Mouse (Mus musculus) layer of hippocampus, adult 11-12 months (tissue): ENCODE results near the gene Mrpl42.
"Not testable (repeated sequence)": the region's sequence is repeated elsewhere in the genome, so short reads cannot be mapped to it uniquely, and the experiment has no call there.

Experiments used
- DNase-seq: peaks from one replicate; pipeline ENCODE4 v3.0.0; 2022; ENCODE audit warnings: low spot score

Mrpl42 gene

DNA sequence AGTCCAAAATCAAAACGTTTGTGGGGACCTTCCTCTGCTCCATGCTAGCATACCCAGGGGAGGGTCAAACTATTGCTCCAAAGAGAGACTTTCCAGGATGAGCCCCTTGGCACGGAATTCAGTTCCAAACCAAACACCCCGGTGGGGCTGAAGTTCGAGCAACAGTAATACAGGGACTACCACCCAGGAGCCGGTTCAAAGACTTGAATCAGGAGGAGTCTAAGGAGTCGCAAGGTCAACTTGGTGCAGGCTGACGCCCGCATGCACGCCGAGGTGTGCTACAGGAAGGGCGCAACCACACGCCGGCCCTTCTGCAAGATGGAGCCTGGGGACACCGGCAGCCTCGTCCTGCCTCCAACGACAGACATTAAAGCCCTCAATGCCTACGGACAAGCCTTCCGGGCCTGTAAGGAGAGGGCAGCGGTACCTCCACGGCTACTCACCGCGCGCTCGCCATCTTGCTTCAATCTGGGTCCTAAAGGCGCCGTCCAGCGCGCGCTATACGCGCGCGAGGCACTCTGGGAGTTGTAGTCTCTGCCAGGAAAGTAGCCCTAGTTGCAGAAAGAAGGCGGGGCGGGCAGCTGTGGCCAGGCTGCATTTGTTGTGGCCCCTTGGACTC is at the start of gene Mrpl42:
Mrpl42 (minus strand) TSS at position 478 of the 619 bp plus-strand sequence.
- peak; percentile 89 for DNase-seq

DNA sequence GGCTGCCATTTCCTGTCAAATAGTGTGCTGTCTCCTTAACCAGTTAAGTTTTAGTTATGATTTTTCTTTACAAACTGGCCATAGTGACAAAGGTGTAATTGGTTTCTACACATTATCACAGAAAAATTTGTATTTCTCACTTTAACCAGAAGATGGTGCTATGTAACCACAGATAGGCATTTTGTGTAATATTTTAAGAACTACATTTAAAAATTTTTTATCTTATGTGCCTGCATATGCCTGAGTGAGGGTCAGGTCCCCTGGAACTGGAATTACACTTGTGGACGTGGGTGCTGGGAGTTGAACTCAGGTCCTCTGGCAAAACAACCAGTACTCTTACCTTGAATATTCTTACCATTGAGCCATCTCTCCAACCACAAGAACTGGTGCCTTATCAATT is 48.8 kb upstream of the Mrpl42 start:
- DNase-seq: no peak

DNA sequence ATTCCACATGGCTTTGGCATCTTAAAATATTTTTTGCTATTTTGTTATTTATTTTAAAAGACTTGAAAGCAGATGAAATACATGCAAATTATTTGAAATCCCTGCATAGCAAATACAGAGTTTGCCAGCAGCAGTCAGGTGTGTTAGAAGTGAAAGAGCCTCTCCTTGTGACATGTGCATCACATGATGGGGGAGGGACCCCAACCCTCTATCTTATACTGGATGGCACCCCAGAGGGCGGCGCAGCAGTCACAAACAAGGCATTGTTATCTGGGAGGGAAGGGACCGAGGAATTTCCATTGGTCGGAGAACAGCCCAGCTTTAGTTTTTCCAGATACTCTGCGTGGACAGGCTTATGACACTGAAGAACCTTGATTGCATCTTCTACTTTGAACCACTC is 47.3 kb upstream of the Mrpl42 start:
- DNase-seq: not testable (repeated sequence)

DNA sequence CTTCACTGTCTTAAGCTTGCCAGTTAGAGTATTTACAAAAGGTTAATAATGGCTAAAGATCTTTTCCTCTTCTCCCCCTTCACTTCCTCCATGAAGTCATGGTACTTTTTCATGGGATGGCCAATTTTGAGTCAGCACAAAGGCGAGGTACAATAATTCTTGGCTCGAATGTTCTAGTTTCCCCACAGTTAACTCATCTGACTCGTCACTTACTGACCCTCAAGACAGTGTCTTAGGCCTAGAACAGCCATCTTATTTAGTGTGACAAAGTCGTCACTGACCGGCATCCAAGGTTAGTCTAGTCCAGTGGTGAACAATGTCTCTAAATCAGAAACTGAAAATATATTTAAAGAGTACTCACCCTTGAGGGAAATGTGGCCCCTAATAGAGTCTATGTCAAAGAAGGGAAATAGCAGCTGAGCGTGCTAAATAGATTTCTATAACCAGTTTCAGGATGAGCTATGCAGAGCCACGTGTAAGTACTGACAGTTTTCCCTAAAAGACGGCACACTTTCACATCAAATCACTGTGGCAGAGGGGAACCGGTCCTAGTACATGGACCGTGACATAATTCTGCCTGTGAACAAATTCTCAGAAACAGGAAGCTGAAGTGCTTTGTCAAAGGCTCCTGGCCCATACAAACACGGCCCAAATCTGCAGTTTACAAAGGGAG is 46.5 kb upstream of the Mrpl42 start:
- no peak for DNase-seq

DNA sequence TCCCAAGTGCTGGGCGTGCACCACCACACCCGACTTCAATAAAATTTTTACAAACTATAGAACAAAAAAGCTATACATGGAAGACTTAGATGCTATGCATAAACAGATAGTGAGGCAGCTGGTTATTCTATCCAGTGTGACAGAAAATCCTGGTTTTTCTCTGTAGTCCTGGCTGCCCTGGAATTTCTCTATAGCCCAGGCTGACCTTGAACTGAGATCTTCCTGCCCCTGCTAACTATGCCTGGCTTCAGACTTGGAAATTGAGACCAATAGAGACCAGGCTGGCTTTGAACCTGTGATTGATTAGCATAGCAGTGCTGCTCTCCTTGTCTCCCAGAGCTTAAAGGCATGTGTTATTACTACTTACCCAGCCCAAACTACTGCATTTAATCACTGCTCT is 44.4 kb upstream of the Mrpl42 start:
- no peak for DNase-seq

DNA sequence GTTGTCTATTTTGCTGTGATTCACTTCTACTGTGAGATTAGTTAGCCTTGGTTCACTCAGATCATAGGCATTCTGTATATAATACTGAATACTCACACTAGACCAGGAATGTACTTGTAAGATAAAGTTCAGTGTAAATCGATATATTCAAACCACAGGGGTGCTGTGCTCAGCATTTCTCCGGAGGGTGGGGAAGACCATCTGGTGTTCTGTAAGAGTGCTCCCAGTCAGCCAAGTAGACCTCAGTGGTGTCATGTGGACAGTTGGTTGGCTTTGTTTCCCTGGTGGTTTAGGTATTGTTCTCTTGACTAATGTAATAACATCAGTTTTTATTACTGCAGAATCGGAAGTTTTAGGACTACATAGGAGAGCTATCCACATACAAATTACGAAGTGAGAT is 43.3 kb upstream of the Mrpl42 start:
- DNase-seq: no peak

DNA sequence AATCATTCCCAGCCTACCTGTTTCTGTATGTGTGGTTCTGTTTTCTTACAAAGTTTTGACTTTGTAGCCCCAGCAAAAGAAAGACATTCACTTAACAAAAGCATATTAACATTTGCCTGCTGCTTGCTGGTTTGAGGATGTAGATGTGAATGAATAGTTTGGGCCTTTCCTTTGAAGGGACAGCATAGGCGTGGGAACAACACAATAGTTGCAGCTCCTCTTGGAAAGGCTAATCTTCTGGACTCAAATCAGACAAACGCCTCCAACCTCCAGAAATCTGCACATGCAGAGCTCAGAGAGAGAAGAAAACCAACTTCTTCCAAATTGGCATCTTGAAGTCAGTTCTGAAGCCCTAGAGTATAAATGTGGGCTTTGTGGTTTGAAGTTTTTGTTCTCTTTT is 42.9 kb upstream of the Mrpl42 start:
- no peak for DNase-seq

DNA sequence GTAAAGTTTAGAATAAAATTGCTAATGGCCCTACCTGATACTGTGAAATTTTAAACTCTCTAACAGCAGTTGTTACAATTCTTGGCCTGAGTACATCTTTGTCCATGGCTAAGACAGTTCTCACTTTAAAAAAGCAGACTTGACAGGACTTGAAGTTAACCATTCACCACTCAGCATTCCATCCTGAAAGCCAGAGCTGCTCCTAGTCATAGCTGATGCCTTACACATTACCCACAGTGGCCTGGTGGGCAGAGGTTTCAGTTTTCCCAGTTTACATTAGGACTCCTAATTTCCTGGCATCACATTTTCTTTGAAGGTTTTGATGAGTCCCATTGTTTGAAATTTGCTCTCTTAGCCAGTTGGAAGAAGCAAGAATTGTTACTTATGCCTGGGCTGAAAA is 42.3 kb upstream of the Mrpl42 start:
- no peak for DNase-seq

DNA sequence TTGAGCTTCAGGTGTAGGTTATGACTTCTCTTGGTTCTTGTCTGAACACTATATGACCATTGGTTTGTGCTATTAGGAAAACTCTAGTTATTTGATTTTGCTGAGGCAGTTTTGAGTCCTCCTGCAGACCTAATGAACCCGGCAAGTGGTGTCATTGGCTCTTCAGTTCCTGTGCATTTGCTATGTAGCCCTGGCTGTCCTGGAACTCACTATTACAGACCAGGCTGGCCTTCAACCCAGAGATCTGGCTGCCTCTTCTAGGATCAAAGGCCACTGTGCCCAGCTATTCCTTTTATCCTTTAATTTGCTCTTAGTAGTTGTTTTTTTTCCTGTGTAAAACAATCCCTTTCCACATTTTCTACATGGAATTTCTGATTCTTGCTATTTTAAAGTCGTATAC is 41.6 kb upstream of the Mrpl42 start:
- DNase-seq: no peak

DNA sequence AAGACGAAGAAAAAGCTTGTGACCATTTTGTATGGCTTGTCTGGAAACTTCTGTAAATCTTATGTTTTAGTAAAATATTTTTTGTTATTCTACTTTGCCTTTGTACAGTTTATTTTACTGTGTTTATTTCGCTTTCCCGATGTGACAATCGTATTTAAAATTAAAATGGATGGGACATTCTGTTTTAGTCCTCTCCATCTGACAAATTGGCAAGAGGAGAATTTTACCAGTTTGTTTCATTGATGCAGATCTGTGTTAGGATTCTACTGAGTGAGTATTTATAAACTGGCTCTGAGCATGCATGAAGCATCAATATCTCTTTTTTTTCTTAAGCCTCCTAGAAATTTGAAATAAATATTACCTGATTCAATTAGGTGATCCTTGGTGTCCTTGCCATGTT is 41.2 kb upstream of the Mrpl42 start:
- DNase-seq: no peak

DNA sequence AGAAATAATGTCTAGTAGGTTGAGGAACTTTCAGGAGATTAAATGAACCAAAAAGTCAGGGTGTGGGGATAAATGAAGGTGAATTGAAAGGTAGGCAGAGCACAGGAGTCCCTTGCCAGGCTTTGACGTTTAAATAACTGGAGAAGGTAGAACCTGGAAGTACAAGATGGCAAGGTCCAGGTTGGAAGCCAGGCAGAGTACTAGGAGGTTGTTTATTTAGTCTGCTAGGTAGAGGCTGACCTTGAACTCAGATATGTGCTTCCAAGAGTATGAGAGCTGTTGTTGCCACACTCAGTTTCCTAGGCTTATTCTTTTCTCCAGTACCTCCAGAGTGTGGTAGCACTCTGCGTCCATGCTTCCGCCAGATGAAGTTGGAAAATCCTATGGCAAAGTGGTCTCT is 38.1 kb upstream of the Mrpl42 start:
- no peak for DNase-seq

DNA sequence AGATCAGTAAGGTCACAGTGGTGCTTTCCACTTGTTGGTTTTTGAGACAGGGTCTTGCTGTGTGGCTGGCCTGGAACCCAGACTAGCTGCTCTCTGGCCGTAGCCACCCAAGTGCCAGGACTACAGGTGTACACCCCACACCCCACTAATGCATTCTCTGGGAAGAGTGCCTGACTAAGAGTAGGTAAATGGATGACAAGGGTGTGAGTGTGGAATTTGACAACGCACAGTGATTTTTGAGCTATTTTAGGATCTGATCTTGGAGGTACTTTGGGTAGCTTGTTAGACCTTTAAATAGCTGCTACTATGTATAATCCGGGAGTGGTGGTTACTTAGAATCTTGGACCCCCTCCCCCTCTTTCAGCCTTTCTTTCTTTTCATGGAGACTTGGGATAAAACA is 37.5 kb upstream of the Mrpl42 start:
- no peak for DNase-seq

DNA sequence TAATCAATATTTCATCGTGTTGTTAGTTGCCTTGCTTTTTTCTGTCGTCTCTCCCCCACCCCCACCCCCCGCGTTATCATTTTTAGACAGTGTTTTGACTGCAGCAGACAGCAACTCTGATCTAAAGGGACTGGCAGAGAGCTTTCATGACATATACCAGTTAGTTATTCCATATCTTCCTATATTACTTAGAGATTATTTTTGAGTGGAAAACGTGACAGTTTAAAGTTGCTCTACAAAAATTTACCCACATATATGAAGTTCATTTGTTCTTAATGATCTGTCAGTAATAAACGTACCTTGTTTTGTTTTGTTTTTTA is 34.4 kb upstream of the Mrpl42 start:
- DNase-seq: no peak

DNA sequence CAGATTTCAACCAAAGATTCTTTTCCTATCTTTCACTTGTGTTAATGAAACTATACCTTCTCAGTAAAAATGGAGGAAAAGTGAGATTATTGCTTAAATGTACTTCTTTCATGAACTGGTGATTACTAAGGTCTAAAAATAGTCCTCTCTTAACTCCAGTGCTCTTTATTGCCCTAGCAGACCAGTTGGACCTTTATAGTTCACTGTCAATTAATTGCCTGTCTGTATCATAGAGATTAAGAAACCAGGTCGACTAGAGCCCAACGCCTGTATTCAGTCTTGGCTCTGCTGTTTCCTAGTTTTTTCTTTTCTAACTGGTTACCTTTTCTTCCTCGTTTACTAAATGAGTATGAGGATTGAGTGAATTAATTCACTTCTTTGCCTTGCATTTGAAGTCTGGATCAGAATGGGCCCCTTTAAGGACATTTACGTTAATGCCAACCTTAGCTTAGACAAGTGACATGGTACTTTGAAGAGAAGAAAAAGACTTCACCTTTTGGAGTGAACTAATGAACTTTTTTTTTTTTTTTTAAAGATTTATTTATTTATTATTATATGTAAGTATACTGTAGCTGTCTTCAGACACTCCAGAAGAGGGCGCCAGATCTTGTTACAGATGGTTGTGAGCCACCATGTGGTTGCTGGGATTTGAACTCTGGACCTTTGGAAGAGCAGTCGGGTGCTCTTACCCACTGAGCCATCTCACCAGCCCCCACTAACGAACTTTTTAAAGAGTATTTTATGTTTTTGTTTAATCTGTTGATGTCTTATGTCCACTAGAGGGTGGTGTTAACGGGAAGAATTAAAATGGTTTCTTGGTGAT is 33.9 kb upstream of the Mrpl42 start:
- DNase-seq: no peak

DNA sequence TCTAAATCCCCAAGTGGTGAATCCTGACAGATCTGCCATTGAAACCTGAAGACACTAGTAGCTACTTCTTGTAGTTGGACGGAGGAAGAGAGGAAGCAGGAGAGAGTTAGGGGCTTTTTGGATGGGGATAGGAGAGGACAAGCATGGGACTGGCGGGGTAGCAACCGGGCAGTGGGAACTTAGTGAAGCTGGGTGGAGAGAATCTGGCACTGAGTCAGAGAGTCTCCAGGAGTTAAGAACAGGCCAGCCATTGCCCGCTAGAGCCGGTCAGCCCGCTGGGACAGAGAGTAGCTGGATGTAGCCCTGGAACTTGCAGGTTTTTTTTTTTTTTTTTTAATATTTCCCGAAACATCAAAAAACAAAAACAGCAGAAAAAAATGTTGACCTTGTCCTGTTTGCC is 31.6 kb upstream of the Mrpl42 start:
- DNase-seq: no peak

DNA sequence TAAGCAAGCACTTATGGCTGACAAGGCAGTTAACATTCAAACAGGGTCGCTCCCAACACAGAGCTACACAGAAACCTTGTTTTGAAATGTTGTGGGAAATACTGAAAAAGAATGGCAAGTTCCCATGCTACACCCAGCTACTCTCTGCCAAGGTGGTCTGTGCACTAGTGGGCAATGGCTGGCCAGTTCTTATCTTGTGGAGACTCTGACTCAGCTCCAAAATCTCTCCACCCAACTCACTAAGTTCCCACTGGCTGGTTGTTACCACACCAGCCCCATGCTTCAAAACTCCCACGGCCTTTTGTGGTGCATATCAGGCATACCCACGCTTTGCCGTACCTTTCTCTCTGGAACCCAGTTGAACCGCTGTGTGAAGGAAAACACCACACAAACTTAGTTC is 31.2 kb upstream of the Mrpl42 start:
- no peak for DNase-seq

DNA sequence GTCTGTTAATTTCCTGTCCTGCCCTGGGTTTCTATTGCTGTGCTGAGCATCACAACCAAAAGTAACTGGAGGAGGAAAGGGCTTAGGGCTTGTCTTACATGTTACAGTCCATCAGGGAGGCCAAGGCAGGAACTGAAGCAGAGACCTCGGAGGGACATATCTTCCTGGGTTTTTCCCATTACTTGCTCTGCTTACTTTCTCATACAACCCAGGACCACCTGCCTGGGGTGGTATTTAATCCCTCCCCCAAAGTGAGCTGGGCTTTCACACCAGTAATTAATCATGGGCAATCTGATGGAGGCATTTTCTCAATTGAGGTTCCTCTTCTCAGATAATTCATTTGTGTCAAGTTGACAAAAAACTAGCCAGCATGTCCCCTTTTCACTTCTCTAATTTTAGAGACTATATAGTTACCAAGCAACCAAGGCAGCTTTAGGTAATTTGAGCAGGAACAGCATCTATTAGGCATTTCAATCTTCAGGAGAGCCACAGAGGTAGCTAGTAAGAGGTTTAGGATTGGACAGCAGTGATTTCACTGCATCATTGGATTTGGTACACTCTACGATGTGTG is 28.9 kb upstream of the Mrpl42 start:
- DNase-seq: no peak

DNA sequence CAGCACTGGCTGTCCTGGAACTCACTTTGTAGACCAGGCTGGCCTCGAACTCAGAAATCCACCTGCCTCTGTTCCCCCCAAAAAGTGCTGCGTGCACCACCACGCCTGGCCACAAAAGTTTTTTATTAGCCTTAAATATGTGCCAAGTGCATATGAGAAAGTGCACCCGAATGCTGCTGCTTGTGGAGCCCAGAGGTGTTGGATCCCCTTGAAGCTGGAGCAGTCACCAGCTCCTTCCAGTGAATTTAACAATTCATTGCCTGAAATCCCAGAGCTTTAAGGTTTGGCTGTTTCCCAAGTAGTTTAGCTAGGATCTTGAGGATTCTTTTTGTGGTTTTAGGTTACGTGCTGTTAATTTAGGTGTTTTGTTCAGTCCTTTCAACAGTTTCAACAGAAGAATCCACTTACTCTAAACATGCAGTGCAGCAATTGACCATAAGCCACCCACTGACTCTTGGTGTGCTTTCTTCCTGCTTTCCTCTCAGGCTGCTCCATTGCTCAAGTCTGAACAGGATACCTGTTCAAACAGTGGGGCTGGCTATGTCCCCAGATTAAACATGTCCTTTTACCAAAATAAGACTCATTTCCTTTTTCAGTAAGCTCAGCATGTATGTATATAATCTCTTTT is 24.9 kb upstream of the Mrpl42 start:
- no peak for DNase-seq

DNA sequence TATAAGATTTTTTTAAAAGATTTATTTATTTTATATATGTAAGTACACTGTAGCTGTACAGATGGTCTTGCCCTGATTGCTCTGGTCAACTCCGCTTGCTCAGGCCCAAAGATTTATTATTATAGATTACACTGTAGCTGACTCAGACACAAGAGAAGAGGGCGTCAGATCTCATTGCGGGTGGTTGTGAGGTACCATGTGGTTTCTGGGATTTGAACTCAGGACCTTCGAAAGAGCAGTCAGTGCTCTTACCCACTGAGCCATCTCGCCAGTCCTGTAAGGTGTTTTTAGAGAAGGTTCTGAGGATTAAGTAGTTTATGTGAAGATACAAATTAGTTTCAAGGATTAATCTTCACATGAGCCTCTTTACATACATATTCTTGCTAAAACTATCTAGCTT is 24.1 kb upstream of the Mrpl42 start:
- no peak for DNase-seq

DNA sequence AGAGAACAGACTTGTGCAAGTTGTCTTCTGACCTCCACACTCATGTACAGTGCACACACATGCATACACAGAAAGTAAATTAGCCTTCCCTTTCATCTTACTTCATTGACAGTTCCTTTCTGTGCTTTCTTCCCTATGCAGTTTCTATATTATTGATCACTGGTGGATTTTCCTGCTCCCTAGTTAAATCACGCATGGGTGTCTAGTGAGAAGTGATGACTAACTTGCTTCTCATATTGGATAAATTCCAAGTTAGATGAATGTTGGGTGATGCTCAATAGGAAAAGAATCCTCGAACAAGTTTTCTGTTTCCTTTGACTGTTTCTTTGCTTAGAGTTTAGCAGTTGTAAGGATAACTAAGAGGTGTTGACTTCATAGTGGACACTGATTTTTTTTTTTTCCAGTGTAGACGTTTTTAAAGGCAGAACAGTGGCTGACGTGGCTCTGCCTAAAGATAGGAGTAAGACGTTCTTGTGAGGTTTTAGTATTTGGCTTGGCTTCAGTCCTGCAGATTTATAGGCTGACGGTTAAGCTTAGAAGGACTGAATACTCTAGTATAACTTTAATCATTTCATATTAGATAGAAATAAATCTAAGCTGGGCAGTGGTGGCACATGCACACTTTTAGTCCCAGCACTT is 23.4 kb upstream of the Mrpl42 start:
- DNase-seq: no peak

DNA sequence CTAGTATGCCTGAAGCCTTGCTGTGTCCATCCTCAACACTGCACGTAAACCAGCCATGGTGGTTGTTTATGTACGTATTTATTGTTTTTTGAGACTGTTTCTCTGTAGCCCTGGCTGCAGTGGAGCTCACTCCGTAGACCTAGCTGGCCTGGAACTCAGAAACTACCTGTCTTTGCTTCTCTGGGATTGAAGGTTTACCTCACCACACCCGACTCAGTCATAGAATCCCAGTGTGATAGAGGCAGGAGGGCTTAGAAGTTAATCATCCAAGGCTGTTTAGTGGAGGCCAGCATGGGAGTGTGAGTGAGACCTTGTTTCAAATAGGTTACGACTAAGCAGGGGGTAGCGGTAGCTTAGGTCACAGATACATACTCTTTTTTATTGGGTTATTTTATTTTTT is 15.9 kb upstream of the Mrpl42 start:
- DNase-seq: no peak

DNA sequence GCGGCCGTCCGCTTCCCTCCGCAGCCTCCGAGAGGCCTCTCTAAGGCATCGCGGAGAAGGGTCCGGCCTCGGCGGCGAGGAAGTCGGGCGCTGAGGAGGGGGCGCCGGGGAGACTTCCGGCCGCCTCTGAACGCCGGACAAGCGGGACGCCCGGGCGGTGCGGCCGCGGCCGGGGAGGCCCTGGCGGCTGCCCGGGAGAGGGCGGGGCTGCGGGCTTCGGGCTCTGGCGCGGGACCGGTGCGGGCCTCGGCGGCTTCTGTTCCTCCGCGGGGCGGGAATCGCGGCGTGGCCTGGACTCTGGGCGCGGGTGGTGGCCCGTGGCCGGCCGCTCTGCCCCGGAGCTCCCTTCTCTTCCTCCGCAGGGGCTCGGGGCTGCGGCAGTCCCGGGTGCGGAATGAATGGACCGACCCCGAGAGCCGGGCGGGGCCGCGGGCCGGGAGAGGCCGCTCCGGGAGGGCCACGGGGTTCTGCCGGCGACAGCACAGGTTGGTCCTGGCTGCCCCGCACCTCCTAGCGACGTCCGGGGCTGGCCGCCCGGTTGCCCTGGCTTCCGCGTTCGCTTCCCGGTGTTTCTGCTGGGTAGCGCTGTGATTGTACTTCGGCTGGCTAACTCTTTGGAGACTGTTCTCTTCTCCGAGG is 13.7 kb upstream of the Mrpl42 start:
- DNase-seq: peak; percentile 35
